Mouse (Mus musculus) lung, postnatal 25 days (tissue): Measurements from ENCODE around the gene Snrpc.

Experiments used
- DNase-seq: peaks from one replicate; pipeline ENCODE4 v3.0.0; 2022; ENCODE audit warnings: low spot score

Snrpc gene

DNA sequence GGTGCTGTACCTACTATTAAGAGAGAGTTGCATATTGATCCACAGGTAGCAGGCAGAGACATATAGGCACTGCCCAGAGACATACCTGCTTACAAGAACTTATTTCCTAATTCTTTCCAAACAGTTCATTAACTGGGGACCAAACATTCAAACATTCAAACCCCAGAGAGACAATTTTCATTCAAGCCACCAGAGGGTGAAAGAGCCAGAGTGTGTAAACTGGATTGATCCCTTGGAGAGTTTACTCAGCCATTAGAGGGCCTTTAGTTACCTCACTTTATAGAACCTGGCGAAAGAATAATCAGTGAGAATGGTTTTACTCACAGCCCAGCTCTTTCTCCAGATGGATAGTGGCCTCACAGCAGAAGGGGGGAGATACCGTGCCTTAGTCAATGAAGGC lies 27.5 kb downstream of the Snrpc start:
- no peak for DNase-seq

DNA sequence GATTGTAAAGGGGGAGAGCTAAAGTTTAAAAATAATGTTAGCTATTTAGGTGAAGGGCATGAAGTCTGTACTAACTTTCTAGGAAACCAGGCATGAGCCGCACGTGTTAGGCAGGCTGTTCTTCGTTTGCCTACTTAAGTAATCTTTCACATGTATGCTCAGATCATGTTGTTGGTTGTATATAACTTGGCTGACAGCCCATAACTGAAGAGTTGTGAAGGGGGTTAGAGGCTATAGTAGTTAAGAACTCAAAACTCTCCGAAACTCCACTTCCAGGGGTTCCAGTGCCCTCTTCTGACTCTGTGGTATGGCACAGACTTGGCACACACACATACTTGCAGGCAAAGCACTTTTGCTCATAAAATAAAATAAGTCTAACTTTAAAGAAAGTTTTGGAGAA lies 28.8 kb downstream of the Snrpc start:
- no peak for DNase-seq

DNA sequence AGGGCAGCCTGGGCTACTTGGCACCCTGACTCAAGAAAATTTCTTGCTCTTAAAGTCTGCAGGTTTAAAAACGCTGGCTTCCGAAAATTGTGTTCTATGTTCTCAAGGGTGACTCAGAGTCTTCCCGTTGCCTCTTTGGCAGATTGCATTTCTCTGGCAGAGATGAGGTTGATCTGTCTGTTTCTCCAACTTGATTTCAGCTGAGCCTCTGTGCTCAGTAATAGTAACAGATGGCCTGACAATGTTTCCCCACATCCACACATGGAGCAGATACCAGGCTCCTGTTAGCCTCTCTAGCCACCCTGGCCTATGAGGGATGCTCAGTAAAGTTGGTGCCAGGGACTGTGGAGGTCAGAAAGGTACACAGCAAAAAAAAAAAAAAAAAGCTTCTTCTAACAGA lies 33.9 kb downstream of the Snrpc start:
- no peak for DNase-seq

DNA sequence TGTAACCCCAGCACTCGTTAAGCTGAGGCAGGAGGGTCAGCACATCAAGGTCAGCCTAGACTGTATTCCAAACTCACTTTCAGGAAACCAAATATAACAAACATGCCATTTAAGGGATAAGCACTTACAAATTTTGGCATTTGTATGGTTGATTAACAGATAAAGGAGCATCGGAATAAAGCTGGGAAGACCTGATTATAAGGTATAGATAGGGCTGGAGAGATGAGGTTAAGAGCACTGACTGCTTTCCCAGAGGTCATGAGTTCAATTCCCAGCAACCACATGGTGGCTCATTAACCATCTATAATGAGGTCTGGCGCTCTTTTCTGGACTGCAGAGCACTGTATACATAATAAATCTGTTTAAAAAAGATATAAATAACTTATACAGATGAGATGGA lies 35.6 kb downstream of the Snrpc start:
- DNase-seq: no peak

DNA sequence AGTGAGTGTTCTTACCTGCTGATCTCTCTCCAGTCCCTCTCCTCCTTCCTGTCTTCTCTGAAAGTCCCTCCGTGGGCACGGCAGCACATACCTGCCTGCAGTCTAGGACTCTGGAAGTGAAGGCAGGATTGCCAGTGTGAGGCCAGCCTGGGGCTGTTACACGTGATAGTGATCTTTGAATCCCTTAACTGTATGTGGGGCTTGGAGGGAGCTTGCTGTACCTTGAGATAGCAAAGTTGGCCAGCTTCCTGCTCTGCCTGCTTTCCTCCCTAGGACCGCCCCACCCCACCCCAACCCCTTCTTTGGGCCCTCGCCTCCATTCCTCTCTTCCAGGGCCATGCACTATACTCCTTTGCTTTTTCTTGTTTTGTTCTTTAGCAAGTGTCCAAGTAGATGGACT lies 36.6 kb downstream of the Snrpc start:
- no peak for DNase-seq

DNA sequence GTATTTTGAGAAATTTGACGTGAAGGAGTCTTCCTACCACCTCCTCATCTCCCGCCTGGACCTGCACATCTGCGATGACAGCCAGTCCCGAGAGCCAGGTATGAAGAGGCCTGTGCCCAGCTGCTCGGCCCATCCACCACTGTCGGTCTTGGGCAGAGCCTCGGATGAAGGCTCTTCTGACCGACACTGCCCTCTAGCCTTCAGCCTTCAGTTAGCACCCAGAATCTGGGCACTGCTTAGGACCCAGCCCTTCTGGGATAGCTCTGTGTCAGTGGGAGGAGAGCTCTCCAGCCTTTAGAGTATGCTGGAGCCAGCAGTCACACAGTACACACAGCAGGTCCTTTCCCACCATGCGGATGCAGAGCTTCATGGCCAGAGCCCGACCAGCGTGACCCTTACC lies 43.6 kb downstream of the Snrpc start:
- DNase-seq: peak; percentile 15

DNA sequence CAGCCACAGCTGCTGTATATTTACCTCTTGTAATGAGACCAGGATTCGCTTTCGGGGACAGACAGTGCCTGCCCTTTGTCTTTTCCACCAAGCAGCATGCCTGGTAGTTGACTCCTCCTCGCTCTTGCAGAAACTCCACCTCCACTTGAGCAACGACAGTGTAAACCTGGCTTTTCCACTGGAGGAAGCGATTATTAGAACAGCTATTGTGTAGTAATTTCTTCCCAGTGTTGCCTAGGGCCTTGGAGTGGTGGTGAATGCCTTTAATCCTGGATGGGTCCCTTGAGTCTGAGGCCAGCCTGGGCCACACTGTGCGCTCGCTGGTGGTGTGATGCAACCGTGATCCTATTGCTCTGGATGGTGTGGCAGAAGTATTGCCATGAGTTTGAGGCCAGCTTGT lies 45.2 kb downstream of the Snrpc start:
- peak; percentile 46 for DNase-seq

DNA sequence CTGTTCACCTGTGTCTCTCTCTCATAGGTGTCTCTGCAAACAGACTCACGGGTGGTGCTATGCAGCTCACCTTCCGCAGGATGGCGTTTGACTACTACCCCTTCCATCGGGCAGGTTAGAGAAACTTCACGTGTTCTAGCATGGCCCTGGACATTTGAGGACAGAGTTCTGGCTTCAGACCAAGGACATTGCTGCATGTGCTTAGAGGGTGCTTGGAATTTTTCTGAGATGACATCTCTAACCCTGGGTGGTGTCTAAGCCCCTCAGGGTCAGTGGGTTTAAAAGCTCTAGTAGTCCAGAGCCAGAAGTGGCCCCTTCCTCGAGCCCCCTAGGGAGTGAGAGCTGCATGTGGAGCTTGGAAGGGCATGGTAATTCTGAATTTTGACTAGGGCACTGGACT lies 46.0 kb downstream of the Snrpc start:
- no peak for DNase-seq

DNA sequence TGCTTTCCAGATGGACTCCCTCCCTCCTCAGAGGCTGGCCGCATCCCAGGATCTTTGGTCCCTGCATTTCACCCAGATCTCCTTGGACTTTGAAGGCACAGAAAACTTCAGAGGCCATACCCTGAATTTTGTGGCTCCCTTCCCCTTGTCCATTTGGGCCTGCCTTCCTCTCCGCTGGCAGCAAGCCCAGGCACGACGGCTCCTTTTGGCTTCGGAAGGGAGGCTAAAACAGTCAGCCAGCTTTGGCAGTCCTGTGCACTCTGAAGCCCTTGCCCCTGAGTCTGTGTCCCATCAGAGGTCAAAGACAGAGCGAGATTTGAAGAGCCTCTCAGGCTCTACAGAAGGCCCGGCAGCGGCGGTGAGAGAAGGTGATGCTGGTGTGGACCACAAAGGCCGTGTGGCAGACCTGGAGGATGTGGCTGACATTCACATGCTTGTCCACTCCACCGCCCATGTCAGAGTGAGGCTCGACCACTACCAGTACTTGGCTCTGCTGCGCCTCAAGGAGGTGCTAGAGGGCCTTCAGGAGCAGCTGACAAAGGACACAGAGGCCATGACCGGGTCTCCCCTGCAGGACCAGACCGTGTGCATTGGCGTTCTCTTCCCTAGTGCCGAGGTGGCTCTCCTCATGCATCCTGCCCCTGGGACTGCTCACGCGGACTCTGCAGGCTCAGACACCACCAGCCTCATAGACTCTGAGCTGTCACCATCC lies 48.7 kb downstream of the Snrpc start:
- DNase-seq: no peak
